Mouse (Mus musculus): Measurements from ENCODE around the gene Tbp. TPM values are rescaled to one million over a fixed set of nuclear protein-coding genes. Genes with fewer than 3 reads are reported as not detected.

Gene Tbp
- polyA plus RNA-seq (2014; fragmentation: Nextera tagmentation; extraction: Ambion mirVana) = 77.2 and 82.5 TPM in 2 replicates

GRCm38 (mm10) chr17:15499656-15500394, at the start of gene Tbp, which contains the start of gene Psmb1:
TSS of gene Tbp (plus strand) at chr17:15499888.
TSS of gene Psmb1 (minus strand) at chr17:15499751.
- Histone ChIP-seq H3K4me1 (ENCODE audit: control insufficient read depth, insufficient read depth, low read length) (peaks cover 32% of the 10 kb centered on the region), H3K27me3 (replicated peaks; ENCODE audit: control insufficient read depth, insufficient read depth, low read length) (no peaks in the 10 kb centered on the region), H3K27ac (ENCODE audit: low read depth, low read length) (peak within 1 kb of the TSS; percentile 73), H3K36me3 (ENCODE audit: control insufficient read depth, insufficient read depth, low read length) (peaks cover 28% of the 10 kb centered on the region), H3K4me2 (ENCODE audit: low read length) (peak within 1 kb of the TSS; percentile 94), H3K9me3 (replicated peaks; ENCODE audit: control insufficient read depth, low read length) (no peaks in the 10 kb centered on the region), H3K4me3 (ENCODE audit: low read depth, low read length) (peak within 1 kb of the TSS; percentile 95), H3K9ac (ENCODE audit: low read length) (peak within 1 kb of the TSS; percentile 86)
- DNase-seq (ENCODE audit: low spot score) (peak; percentile 99), ATAC-seq (peak; percentile 95)
- WGBS = 1% methylated on average over 63 of the region's 63 CpGs

DNA sequence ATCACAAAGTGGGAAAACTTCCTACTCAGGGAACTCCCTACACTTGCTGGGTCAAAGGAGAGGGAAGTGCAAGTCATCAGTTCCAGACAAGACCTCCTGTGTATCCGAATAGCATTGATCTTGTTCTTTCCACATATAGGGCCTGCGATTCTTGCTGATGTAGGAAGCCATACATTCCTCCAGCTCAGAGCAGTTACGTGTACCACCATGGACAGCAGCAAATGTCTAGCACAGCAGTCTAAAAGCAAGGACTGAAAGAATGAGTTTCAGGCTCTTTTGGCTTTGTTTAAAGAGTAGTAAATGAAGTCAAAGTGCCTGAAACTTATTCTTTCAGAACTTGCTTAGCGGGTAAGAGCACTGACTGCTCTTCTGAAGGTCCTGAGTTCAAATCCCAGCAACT, 44.5 kb upstream of the Tbp start:
- no peaks in the 10 kb centered on the region for H3K4me1 ChIP-seq (ENCODE audit: control insufficient read depth, insufficient read depth, low read length)
- H3K36me3 ChIP-seq (ENCODE audit: control insufficient read depth, insufficient read depth, low read length) = no peaks in the 10 kb centered on the region
- no peak overlapping the region for H3K4me2 ChIP-seq (ENCODE audit: low read length)
- no peak overlapping the region for H3K9ac ChIP-seq (ENCODE audit: low read length)
- H3K4me3 ChIP-seq (ENCODE audit: low read depth, low read length) = no peak overlapping the region
- WGBS = 83% methylated on average over 4 of the region's 4 CpGs
- H3K27me3 ChIP-seq (replicated peaks; ENCODE audit: control insufficient read depth, insufficient read depth, low read length) = no peaks in the 10 kb centered on the region
- DNase-seq (ENCODE audit: low spot score) (no peak), ATAC-seq (no peak)
- no peaks in the 10 kb centered on the region for H3K9me3 ChIP-seq (replicated peaks; ENCODE audit: control insufficient read depth, low read length)
- no peak overlapping the region for H3K27ac ChIP-seq (ENCODE audit: low read depth, low read length)

GRCm38 (mm10) chr17:15456595-15456994, 43.1 kb upstream of the Tbp start:
- no peaks in the 10 kb centered on the region for H3K9me3 ChIP-seq (replicated peaks; ENCODE audit: control insufficient read depth, low read length)
- H3K36me3 ChIP-seq (ENCODE audit: control insufficient read depth, insufficient read depth, low read length) = no peaks in the 10 kb centered on the region
- H3K4me3 ChIP-seq (ENCODE audit: low read depth, low read length) = no peak overlapping the region
- WGBS = 89% methylated on average over 2 of the region's 2 CpGs
- H3K4me1 ChIP-seq (ENCODE audit: control insufficient read depth, insufficient read depth, low read length) = no peaks in the 10 kb centered on the region
- H3K4me2 ChIP-seq (ENCODE audit: low read length) = no peak overlapping the region
- H3K27me3 ChIP-seq (replicated peaks; ENCODE audit: control insufficient read depth, insufficient read depth, low read length) = no peaks in the 10 kb centered on the region
- DNase-seq (ENCODE audit: low spot score) = no peak
- no peak for ATAC-seq
- H3K9ac ChIP-seq (ENCODE audit: low read length) = no peak overlapping the region
- no peak overlapping the region for H3K27ac ChIP-seq (ENCODE audit: low read depth, low read length)

GRCm38 (mm10) chr17:15459761-15460160, 39.9 kb upstream of the Tbp start:
- ATAC-seq = no peak

GRCm38 (mm10) chr17:15461921-15462495, 37.7 kb upstream of the Tbp start:
- no peak for ATAC-seq
- DNase-seq (ENCODE audit: low spot score) = no peak

More at GRCm38 (mm10) chr17:15459761-15460160, 39.9 kb upstream of the Tbp start:
- WGBS = 72% methylated on average over 4 of the region's 4 CpGs
- Histone ChIP-seq H3K4me3 (ENCODE audit: low read depth, low read length) (no peak overlapping the region), H3K27me3 (replicated peaks; ENCODE audit: control insufficient read depth, insufficient read depth, low read length) (no peaks in the 10 kb centered on the region), H3K9ac (ENCODE audit: low read length) (no peak overlapping the region), H3K4me1 (ENCODE audit: control insufficient read depth, insufficient read depth, low read length) (no peaks in the 10 kb centered on the region), H3K9me3 (replicated peaks; ENCODE audit: control insufficient read depth, low read length) (no peaks in the 10 kb centered on the region), H3K27ac (ENCODE audit: low read depth, low read length) (no peak overlapping the region), H3K4me2 (ENCODE audit: low read length) (no peak overlapping the region), H3K36me3 (ENCODE audit: control insufficient read depth, insufficient read depth, low read length) (no peaks in the 10 kb centered on the region)
- DNase-seq (ENCODE audit: low spot score) = no peak

DNA sequence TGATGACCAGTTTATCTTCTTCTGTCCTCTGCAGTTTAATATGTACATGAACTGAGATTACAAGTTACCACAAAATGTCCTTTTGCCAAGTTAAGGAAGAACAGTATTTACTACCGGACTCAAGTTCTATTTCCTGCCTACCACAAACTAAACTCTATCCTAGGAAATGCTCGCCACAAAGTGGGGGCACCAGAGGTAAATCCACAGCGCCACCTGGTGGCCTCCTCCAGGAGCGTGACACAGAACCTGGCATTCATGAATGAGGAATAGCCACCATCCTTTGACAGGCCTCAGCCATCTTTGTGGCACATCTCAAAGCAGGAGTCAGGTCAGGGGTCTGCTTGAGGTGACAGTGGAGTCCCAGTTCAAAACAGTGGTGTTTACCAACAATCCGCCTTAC, 32.0 kb upstream of the Tbp start:
- no peaks in the 10 kb centered on the region for H3K4me1 ChIP-seq (ENCODE audit: control insufficient read depth, insufficient read depth, low read length)
- no peaks in the 10 kb centered on the region for H3K27me3 ChIP-seq (replicated peaks; ENCODE audit: control insufficient read depth, insufficient read depth, low read length)
- H3K4me3 ChIP-seq (ENCODE audit: low read depth, low read length) = no peak overlapping the region
- peaks cover 31% of the 10 kb centered on the region for H3K36me3 ChIP-seq (ENCODE audit: control insufficient read depth, insufficient read depth, low read length)
- no peak overlapping the region for H3K27ac ChIP-seq (ENCODE audit: low read depth, low read length)
- WGBS = 22% methylated on average over 5 of the region's 5 CpGs
- ATAC-seq = peak; percentile 78
- no peak overlapping the region for H3K9ac ChIP-seq (ENCODE audit: low read length)
- peak; percentile 88 for DNase-seq (ENCODE audit: low spot score)
- H3K4me2 ChIP-seq (ENCODE audit: low read length) = no peak overlapping the region
- H3K9me3 ChIP-seq (replicated peaks; ENCODE audit: control insufficient read depth, low read length) = no peaks in the 10 kb centered on the region

More at GRCm38 (mm10) chr17:15461921-15462495, 37.7 kb upstream of the Tbp start:
- Histone ChIP-seq H3K4me1 (ENCODE audit: control insufficient read depth, insufficient read depth, low read length) (no peaks in the 10 kb centered on the region), H3K27ac (ENCODE audit: low read depth, low read length) (no peak overlapping the region), H3K9ac (ENCODE audit: low read length) (no peak overlapping the region), H3K9me3 (replicated peaks; ENCODE audit: control insufficient read depth, low read length) (no peaks in the 10 kb centered on the region), H3K4me3 (ENCODE audit: low read depth, low read length) (no peak overlapping the region), H3K36me3 (ENCODE audit: control insufficient read depth, insufficient read depth, low read length) (peaks cover 3% of the 10 kb centered on the region; the same call in 1 of the 2 replicates), H3K27me3 (replicated peaks; ENCODE audit: control insufficient read depth, insufficient read depth, low read length) (no peaks in the 10 kb centered on the region), H3K4me2 (ENCODE audit: low read length) (no peak overlapping the region)
- WGBS = 94% methylated on average over 6 of the region's 6 CpGs

DNA sequence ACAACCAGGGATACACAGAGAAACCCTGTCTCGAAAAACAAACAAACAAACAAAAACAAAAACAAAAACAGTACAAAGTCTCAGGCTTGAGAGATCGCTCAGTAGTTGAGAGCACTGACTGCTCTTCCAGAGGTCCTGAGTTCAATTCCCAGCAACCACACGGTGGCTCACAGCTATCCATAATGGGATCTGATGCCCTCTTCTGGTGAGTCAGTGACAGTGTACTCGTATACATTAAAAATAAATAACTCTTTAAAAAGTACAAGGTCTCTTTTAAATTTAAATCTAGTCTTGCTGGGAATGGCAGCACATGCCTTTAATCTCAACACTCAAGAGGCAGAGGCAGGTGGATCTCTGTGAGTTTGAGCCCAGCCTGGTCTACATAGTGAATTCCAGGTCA, 27.0 kb upstream of the Tbp start:
- DNase-seq (ENCODE audit: low spot score) = no peak
- WGBS = 92% methylated on average over 4 of the region's 4 CpGs
- no peak overlapping the region for H3K4me2 ChIP-seq (ENCODE audit: low read length)
- H3K4me1 ChIP-seq (ENCODE audit: control insufficient read depth, insufficient read depth, low read length) = no peaks in the 10 kb centered on the region
- H3K27me3 ChIP-seq (replicated peaks; ENCODE audit: control insufficient read depth, insufficient read depth, low read length) = no peaks in the 10 kb centered on the region
- peaks cover 73% of the 10 kb centered on the region for H3K36me3 ChIP-seq (ENCODE audit: control insufficient read depth, insufficient read depth, low read length)
- no peak for ATAC-seq
- no peaks in the 10 kb centered on the region for H3K9me3 ChIP-seq (replicated peaks; ENCODE audit: control insufficient read depth, low read length)
- H3K27ac ChIP-seq (ENCODE audit: low read depth, low read length) = no peak overlapping the region
- no peak overlapping the region for H3K9ac ChIP-seq (ENCODE audit: low read length)
- H3K4me3 ChIP-seq (ENCODE audit: low read depth, low read length) = no peak overlapping the region

- Histone ChIP-seq H3K4me3 (ENCODE audit: low read depth, low read length) (no peak overlapping the region), H3K4me2 (ENCODE audit: low read length) (no peak overlapping the region), H3K27ac (ENCODE audit: low read depth, low read length) (no peak overlapping the region), H3K27me3 (replicated peaks; ENCODE audit: control insufficient read depth, insufficient read depth, low read length) (no peaks in the 10 kb centered on the region), H3K9ac (ENCODE audit: low read length) (no peak overlapping the region), H3K36me3 (ENCODE audit: control insufficient read depth, insufficient read depth, low read length) (peaks cover 50% of the 10 kb centered on the region), H3K9me3 (replicated peaks; ENCODE audit: control insufficient read depth, low read length) (no peaks in the 10 kb centered on the region), H3K4me1 (ENCODE audit: control insufficient read depth, insufficient read depth, low read length) (no peaks in the 10 kb centered on the region)
- DNase-seq (ENCODE audit: low spot score) = no peak
- 90% methylated on average over 7 of the region's 7 CpGs for WGBS
- ATAC-seq = no peak
These were observed 9.1 kb upstream of the Tbp start for GRCm38 (mm10) chr17:15490542-15490941.
